Mouse (Mus musculus): ENCODE measurements at regions not wholly inside any gene's neighbourhood (a gene's known extent, or its start where the extent isn't known, plus 50 kb on each side); places are given as distances from the start of the nearest gene placed in this dataset.

DNA sequence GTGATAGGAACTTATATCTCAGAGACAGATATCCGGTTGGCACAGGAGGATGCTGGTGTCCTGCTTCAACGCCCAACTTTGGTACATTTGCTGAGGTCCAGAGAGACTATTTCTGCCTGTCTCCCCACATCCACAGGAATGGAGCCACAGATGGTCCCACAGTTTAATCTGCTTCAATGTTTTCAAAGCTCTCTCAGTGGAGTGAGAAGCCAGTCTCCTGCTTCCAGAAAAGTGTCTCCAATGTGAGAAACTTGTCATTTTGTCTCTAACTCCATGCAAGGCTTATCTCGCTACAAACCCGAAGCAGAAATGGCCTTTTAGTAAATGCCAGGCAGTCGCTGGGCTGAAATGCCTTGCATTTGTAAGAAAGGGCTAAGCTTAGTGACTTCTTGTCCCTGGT, 86.9 kb upstream of the Frmd4a start:
- ATAC-seq (replicated peaks; ENCODE audit: poor library complexity), result no peak

DNA sequence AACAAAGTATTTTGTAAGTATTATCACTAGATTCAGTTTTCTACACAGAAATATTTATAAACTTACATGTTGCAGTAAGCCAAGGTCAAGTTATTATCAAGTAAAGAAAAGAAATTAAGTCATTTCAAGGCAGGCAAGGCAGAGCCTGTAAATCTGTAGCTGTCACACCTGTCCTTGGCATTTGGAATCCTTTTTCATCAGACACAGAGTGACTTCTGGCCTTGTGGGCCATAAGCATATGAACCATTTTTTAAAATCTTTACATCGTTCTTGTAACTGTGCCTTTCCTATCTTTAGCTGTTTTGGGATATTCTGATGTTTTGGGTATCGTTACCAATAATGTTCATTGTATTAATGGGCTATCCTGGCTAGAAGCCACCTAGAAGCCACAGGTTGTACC, 76.7 kb upstream of the Frmd4a start:
- no peak for ATAC-seq (replicated peaks; ENCODE audit: poor library complexity)

DNA sequence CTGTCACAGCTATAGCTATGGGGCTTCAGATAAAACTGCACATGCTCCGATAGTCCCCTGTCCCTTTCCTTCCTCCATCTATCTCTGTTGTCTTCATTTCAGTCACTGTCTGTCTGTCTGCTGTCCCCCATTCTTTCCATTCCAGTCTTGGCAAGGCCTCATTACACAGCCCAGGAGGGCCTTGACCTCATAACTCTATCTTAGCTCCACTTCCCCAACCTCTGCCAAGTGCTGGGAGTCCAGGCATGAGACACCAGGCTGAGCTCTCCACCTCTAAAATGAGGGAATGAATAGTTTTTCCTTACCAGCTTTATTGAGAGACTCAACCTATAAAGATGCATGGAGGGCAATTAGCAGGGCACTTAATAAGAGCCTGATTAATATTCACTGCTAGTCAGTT, 76.0 kb upstream of the Frmd4a start:
- no peak for ATAC-seq (replicated peaks; ENCODE audit: poor library complexity)

DNA sequence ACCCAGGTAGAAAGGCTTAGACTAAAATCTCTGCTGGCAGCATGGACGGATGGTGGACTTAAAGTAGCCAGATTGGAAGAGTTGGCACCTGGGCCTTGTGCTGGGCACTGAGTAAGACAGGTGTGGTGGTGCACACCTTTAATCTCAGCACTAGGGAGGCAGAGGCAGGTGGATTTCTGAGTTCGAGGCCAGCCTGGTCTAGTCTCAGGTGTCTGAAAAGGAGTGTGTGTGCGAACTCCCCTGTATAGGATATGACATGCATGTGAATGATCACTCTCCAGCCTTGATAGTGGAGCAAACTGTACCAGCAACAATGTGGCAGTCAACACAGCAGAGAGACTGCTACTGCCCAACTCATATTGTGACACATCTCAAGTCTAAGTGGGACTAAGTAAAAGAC, 70.1 kb upstream of the Frmd4a start:
- ATAC-seq (replicated peaks; ENCODE audit: poor library complexity), result no peak

DNA sequence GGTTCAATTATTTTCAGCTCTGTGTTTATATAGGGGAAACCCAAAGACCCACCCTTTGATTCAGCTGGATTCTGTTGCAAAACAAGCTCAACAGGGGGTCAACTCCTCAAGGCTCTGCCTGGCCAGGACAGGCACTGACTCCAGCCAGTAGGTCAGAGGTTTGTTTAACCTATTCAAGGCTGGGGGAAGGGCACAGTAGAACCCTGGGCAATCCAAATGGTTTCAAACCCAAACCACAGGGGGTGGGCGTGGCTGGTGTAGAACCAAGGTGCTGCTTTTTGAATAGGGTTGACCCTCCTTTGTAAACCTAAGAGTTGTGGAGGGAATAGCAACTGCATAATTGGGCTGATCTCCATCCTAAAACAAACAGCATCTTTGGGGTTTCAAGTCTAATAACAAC, 69.2 kb upstream of the Frmd4a start:
- ATAC-seq (replicated peaks; ENCODE audit: poor library complexity), result no peak

DNA sequence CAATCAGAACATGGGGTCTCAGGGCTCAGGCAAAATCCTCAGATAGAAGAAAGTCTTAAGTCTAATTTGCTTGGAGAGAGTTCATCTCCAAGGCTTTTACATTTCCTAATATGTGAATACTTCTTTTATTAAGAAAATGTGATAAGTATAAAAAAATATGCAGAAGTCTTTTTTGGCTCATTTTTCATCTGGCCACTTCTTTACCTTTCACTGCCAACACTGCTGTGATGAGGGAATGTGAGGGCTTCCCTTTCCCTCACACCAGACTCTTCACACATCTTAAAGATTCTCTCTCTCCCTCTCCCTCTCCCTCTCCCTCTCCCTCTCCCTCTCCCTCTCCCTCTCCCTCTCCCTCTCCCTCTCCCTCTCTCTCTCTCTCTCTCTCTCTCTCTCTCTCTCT, 60.0 kb upstream of the Frmd4a start:
- no peak for ATAC-seq (replicated peaks; ENCODE audit: poor library complexity)

DNA sequence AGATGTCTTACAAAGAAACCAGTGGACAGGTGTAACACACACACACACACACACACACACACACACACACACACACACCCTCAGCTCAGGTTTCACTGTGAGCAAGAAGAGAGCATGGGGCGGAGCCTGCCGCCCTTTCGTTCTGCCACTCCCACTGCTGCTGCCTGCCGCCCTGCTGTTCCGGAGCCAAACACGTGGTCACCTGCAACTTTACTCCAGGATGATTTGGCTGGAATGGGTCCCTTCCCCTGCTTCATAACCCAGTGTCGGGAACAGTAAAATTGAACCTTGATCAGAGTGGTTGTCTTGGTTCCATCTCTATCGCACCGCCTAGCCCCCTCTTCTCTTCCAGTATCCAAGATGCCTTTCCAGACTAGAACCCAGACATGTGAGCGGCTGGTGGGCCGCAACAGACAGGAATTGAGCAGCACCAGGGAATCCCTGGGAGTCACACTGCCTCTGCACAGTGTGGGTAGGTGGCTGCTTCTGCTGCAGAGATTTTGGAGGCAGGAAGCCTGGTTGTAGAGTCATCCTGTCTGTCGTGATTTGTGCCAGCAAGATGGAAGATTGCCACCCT, 59.4 kb upstream of the Frmd4a start:
- ATAC-seq (replicated peaks; ENCODE audit: poor library complexity), result no peak

DNA sequence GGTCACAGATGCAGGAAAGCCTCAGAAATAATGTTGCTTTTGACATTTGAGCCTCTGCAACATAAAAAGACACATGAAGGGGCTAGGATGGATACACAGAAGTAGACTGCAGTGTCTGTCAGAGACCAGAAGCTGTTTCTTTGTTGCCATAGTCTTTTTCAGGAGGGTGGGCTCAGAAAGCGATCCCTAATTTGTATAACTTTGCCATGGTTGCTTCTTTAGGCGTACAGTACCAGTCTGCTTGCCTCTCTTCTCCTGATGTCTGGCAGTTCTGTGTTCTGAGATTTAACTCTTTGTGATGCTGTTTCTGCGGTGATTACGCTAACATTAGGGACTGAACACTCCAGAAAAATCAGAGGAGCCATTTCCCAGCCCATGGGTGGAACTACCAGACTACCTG, 58.8 kb upstream of the Frmd4a start:
- ATAC-seq (replicated peaks; ENCODE audit: poor library complexity), result no peak

DNA sequence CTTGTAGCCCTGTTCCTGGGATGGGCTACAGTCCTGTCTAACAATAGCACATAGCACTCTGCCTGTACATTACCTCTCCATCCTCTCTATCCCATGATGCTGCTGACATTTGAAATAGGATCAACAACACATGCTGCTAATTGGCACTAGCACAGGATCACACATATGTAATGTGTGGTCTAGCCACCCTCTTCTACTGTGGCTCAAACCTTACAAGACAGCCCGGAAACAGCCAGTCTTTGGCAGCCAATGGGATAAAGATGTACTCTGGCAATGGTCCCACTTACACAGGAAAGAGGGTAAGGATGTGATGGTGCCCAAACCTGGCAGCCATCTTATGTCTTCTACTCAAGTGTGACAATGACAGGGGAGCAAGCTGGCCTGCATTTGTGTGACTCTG, 58.3 kb upstream of the Frmd4a start:
- ATAC-seq (replicated peaks; ENCODE audit: poor library complexity), result no peak

DNA sequence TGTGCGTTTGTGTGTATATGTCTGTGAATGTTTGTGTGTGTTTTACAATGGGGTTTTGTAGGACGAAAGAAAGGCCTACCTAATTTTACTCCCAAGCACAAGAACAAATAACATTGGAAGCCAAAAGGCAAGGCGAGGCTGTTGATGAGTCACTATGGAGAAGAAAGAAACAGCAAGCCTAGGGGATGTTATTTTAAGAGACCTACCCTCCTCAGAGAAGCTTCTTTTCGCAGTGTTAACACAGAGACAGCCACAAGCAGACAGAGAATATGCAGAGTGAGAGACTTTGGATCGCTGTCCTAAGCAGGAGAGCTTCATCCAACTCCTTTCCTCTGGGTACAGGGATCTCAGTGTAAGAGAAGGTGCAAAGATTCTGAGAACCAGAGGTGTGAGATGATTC, 57.3 kb upstream of the Frmd4a start:
- ATAC-seq (replicated peaks; ENCODE audit: poor library complexity), result no peak

DNA sequence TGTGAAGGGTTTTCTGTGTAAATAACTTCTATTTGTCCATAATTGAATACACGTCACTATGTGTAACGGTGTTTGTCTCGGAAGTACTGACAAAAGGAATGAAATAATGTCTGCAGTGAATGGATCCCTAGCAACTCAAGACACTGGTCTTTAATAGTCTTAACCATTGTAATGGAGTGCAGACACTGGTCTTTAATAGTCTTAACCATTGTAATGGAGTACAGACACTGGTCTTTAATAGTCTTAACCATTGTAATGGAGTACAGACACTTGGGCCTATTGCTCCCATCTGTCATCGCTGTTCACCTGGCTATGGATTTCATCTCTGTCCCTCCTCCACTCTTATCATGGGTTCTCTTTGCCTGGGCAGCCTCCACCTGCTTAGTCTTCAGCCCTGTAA, 53.2 kb upstream of the Frmd4a start:
- peak; percentile 97 for ATAC-seq (replicated peaks; ENCODE audit: poor library complexity)
